Mouse (Mus musculus): ENCODE data around the gene Aff3. TPM values are rescaled to one million over a fixed set of nuclear protein-coding genes. Genes with fewer than 3 reads are reported as not detected.

Gene Aff3
- total RNA-seq, 2 experiments from 2014 or later, result 11.4 to 14.2 TPM

Other genes starting within 250 kb of the Aff3 start
- gene Lonrf2, start 171.8 kb upstream of the Aff3 start, total RNA-seq (2021), result 1 to 10 TPM; 3.0 to 3.7 TPM
- gene Chst10, start 233.2 kb upstream of the Aff3 start, total RNA-seq (2021), result 1 to 10 TPM; 1.6 to 1.7 TPM

Measured in gastrocnemius, postnatal 4 days (tissue).